Mouse (Mus musculus) right cerebral cortex, postnatal 4 days (tissue): ENCODE measurements around the gene Clmp.
"Not testable (repeated sequence)": the region's sequence is repeated elsewhere in the genome, so short reads cannot be mapped to it uniquely, and the experiment has no call there.

Experiments used
- DNase-seq: peaks from one replicate; pipeline ENCODE4 v3.0.0-alpha.2; 2022

Gene Clmp

DNA sequence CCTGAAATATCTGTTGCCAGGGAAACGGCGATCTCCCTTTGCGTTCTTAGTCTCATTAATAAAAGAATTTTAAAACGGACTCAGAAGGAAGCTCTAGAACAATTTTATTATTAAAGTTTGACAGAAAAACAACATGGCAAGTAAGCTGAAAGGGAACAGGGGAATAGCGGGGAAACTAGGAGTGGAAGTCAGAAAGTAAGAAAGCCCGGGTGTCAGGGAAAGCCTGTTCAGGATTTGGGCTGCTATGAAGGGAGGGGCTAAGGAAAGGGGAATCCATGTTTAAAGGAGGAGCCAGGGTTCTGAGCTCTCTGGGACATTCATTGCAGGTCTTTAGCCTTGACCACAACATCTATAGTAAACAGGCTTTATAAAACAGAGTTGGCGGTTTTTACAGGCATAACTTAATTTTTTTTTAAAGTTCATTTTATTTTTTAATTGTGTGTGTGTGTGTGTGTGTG, 45.9 kb downstream of the Clmp start:
- no peak for DNase-seq

DNA sequence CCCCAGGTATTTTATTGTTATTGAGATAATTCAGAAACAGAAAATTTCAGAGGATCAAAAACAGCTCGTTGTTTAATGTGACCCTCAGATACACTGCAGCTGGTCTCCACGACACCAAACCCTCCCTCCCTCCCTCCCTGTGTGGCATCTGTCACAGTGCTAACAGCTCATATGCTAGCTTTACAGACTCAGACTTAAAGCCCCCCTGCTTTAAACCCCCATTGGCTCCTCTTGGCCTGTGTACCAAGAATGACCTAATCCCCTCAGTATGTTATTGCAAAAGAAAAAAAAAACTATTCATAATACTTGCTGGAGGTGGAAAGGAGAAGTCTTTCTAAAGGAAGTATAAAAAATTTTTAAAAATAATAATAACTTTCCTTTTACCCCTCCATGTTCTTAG, 46.5 kb downstream of the Clmp start:
- DNase-seq: no peak

DNA sequence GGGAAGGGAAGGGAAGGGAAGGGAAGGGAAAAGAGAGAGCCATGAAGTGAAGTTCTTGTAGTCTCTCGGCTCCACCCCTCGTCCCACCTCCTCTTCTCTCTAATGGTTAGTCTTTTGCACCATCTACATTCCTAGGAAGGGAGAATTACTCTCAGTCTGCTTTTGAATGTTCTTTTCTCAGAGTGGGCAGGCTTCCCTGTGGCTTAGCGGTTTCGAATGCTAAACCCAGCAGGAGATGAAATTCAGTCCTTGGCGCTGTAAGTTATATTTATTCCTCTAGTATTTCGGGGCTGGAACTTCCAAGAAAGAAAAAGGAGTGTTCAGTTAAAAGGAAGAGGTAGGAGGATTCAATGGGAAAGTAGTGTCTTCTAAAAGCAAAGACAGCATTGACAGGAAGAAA, 51.4 kb downstream of the Clmp start:
- DNase-seq: no peak

DNA sequence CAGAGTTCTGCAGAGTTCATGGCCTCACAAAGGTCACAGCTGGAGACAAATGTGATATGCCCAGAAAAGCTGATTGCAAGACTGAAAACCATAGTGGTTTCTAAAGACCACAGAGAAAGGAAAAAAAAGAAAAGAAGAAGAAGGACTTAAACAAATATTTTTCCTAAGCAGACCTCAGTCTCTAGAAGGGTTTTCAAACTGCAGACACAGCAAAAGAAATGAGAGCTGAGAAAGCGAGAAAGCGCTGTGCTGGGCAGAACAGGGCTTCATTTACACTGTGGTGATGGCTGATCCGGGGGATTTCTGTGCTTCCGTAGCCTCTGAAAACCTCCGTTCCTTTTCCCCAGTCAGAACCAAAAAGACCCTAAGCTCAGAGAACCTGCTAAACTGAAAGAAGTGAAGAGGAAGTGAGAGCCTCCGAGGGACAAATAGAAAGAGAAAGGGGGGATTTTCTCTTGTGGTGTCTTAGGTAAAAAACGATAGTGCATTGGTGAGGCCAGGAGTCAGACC, 57.8 kb downstream of the Clmp start:
- DNase-seq: no peak

DNA sequence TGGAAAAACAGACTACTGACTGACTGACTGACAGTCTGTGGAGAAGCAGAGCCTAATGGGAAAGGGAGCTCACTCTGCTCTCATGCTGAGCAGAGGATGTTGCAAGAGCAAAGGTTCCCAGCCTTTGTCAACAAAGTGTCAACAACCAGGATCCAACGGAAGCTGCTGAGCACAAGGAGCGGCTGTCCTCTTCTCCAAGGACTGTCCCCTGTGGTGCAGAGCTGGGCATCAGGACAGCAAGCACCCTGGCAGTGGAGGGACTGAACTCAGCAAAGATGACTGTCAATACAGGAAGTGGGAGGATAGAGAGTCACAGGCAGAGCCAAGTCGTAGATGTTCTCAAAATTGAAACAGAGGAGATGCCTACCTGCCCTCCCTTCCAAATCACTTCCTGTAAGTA, 58.5 kb downstream of the Clmp start:
- DNase-seq: no peak

DNA sequence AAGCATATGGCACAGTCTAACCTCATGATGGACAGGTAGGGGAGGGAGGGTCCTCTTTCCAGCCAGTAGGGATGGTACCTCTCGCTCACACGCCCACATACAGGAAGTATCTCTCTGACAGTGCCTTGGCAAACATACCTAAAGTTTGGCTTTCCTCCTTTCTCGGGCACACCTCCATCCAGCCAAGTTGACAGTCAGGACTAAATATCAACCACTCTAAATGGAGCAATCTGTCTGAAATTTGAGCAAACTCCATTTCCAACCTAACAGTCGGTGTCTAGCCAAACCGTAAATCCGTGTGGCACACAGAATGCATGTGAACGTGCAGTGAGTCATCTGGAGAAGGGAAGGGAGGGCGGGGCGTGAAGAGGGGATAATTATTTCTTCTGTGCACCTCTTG, 61.0 kb downstream of the Clmp start:
- DNase-seq: no peak

DNA sequence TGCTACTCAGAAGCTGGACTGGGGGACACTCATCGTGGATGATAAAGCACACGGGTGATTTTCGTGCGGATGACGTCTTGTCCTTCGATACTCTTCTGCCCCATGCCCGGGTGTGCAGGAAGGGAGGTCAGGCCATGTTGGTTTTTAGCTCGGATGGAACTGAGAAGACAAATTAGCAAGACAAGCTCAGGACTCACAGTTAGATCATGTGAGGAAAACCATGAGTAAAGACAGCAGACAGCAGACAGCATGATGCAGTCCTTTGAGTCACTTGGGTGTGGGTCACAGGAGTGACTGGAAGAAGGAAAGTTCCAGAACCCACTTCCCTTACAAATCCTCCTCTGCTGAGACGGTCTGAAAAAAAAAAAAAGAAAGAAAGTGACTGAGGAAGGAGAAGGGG, 61.5 kb downstream of the Clmp start:
- no peak for DNase-seq

DNA sequence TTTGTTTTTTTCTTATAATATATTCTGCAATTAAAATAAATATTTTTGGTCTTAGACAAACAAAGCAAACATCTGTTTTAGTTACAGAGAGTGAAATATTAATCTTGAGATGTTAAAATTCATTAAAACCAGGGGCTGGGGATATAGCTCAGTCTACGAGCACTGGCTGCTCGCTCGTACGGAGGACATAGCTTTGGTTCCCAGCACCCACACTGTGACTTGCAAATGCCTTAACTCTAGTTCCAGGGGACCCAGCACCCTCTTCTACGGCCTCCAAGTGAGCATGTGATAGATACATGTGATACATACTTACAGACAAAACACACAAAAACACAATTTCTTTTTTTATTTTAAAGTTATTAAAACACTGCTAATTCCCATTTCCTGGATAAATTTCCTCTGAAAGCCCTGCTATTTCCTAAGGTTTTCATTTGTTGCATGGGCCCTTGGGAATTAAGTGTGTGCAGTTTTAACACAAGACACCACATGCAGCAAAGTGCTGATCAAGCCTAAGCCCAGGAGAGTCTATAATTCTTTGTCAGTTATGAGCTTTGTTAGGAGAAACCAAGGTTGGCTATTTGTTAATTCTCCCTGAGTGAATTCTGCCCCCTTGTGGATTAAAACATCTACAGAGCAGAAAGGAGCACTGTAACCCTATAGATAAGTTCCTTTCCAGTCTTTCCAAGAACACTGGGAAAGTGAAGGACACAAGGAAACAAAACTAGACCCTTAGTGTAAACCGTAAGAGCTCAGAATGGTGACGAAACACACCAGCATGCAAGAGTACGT, 64.3 kb downstream of the Clmp start:
- DNase-seq: no peak

DNA sequence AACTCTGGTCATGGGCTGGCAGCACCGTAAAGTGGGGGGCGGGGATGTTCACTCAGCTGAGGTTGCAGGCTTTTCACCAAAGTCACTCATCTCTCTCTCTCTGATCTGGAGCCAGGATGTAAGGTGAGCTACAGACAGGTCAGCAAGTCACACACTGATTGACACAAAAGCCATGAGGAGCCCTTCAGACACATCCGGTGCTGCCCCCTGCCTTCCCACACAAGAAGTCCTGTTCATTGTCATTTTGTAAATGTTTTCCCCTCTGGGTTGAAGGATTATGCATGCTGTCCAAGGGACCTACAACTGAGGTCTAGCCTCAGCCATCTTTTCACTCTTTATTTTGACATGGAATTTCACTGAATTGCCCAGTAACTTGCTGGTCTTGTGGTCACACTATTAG, 66.0 kb downstream of the Clmp start:
- no peak for DNase-seq

DNA sequence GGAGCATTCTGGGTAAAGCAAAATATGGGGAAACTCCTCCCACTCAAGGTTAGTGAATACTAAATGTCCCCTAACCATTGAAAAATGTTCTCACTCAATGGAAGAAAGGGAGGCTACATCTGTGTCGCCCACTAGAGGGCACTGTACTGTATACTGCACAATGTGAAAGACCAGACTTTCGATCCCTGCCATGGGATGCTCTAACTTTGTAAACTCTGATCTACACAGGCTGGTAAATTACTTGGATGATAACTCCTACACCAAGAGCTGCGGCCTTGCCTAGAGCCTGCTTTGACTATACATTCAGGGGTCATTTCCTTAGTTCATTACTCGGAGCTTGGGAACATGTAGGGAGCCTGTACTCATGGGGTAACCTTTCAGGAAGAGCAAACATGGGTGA, 70.6 kb downstream of the Clmp start:
- DNase-seq: peak; percentile 44

DNA sequence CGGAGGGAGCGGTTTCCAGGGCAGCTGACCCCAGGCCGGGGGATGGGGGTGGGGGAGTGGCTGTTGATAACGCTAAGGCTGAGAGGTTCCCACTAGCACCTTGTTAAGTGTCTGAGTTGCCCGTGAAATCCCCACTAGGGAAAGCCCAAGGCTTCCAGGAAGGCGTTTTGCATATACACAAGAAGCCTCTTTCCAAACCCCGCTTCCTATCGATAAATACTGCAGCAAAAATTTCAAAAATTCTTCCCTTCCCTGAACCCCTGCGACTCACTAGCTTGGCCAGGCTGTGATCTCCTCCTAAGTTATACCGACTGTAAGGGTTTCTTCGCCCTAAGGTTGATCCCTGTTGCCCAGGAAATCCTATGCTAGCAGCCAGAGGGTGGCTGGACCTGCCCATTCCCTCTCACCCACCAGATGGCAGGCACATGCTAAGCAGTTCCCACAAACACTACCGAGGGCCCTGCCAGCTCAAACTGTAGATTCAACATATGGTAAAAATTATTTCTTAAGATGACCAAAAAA, 71.4 kb downstream of the Clmp start:
- DNase-seq: peak; percentile 47

DNA sequence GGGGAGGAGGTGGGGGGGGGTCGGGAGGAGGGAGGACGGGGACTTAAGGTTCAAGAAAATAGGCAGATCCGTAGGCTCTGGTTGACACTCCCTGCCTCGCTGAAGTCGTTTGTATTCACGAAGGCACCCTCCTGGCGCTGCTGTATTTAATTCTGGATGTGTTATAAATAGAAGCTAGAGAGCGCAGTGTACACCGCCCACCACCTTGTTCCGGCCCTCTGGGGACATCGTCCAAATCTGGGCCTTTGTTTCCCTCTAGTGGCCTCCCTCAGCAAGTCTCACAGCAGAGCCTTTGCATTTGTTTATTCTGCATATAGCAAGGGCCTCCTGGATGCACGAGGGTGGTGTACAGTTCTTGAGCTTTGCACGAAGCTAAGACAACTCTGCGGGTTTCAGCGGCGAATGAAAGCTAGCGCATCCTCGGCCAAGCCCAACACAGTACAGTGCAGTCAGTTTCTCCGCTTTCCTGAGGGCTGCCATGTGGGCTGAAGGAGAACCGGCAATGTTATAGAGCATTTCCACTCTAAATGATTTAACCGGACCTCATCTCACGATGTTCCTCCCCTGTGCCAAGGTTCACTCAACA, 72.0 kb downstream of the Clmp start:
- DNase-seq: peak; percentile 73

DNA sequence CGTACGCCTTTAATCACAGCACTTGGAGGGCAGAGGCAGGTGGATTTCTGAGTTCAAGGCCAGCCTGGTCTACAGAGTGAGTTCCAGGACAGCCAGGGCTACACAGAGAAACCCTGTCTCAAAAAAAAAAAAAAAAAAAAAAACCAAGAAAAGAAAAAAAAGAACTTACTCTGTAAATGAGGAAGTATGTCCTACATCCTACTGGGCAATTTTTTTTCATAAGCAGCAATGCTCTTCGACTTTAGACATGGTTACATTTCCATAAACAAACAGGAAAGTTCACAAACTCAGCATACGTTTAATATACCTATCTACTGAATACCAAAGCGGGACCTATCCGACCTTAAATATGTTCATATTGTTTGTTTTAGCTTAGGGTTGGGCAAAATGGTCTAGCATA, 76.6 kb downstream of the Clmp start:
- no peak for DNase-seq

DNA sequence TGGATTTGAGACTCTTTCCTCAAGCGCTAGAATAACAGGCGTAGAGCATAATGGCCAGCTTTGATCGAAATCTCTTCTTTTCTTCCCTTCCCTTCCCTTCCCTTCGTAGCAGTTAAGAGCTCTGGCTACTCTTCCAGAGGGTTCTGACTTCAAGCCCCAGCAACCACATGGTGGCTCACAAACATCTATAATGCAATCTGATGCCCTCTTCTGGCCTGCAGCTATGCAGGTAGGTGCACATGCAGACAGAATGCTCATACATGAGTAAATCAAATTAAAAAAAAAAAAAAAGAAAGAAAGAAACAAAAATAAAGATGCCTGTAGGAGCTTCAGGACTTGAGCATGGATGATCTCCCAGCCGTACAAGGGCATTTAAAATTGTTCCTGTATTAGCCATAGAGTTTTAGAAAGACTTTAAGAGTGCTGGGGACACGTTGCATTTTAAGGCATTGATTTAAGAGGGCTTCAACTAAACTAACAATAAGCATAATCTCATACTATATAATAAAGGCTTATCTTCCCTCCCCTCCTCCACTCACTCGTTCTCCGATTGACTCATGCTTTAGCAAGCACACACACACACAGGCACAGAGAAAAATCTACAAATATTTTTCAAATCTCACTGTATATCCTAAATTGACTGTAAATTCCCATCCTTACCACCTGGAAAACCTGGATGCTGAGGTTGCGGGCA, 79.3 kb downstream of the Clmp start:
- no peak for DNase-seq

DNA sequence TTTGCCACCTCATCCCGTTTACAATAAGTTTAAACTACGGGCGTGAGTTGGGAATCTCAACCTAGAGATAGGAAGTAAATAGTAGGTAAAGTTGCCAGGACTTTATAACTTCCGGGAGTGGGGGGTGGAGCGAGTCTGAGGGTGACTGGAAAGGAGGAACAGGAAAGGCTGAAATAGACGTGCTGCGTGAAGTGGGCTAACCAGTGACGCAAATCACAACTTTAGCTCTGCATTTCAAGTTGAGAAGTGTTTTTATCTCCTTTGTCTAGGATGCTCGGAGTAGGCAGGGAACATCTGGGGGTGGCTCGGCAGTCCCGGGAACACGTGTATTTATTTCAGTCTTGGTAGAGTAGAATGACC, 79.8 kb downstream of the Clmp start:
- no peak for DNase-seq

DNA sequence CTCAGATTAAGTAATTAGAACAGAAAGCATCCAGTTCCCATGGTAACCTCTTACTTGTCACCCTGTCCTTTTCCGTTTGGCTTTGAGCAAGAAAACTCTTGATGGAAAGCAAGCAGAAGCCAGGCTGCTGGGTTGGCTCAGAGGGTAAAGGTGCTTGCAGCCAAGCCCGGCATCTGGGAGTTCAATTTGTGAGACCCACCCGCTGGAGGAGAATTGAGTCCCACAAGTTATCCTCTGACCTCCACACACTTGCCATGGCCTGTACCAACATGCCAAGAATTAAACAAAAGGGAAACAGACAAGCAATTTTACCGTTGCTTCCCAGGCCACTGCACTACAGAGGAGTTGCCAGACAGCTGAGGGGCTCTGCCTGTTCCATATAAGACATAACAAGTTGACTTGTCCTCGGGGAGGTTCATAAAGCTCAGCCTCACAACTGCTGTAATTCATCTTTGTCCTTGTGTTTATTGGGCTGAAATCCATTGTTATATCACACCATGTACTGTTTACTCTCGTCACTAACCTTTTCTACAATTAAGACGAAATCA, 80.4 kb downstream of the Clmp start:
- no peak for DNase-seq

DNA sequence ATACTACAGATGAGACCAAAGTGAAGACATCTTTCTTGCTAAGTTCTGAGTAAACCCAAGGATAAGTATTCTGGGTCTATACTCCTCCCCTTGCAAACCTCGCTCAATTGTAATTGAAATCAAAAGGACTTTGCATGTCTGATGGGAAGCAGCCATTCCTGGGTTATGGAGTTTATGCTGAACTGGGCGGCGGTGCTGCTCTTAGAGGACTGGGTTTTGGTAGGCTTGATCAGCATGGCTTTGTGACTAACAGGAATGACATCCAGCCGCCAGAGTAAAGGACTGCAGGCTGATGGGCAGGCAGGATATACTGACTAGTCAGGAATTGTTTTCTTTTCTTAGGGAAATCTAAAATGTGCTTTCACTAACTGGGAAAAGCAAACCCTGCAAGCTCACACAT, 82.2 kb downstream of the Clmp start:
- no peak for DNase-seq

DNA sequence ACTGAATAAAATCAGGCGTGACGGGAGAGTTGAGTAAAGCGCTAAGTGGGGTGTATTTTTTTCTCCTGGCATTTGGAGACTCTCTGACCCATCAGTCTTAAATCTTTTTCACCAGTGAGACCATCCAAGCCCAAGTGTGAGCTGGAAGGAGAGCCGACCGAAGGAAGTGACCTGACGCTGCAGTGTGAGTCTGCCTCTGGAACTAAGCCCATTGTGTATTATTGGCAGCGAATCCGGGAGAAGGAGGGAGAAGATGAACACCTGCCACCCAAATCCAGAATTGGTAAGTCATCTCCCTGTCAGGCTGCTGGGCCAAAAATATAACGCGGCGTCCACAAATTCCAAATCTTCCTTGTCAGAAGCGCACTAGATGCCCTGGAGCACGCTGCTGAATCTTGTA, 86.5 kb downstream of the Clmp start:
- no peak for DNase-seq

DNA sequence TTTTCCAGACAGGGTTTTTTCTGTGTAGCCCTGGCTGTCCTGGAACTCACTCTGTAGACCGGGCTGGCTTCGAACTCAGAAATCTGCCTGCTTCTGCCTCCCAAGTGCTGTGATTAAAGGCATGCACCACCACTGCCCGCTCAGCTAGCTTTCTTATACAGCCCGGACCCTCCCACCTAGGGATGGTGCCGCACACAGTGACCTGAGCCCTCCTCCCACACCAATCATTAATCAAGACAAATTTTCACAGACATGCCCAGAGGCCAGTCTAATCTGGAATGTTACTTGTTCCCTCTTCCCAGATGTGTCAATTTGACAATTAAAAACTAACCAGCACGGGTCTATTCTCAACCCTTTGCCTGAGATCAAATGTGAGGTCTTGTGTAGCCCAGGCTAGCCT, 87.4 kb downstream of the Clmp start:
- not testable (repeated sequence) for DNase-seq

DNA sequence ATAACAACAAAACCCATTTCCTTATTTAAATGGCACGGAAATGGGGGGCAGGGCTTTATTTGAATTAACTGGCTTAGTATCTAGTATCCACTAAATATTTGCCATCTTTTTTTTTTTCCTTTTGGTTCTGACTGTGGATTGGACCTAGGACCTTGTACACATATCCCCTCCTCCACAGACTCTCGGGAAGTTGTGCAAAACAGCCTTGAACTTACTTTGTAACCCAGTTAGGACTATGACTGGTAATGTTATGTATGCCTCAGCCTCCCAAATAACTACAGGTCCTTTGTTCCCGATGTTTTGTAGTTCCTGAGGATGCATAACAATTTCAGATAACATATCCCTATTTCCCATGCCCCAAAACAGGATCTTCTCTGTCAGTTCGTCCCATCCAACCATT, 88.1 kb downstream of the Clmp start:
- DNase-seq: no peak

DNA sequence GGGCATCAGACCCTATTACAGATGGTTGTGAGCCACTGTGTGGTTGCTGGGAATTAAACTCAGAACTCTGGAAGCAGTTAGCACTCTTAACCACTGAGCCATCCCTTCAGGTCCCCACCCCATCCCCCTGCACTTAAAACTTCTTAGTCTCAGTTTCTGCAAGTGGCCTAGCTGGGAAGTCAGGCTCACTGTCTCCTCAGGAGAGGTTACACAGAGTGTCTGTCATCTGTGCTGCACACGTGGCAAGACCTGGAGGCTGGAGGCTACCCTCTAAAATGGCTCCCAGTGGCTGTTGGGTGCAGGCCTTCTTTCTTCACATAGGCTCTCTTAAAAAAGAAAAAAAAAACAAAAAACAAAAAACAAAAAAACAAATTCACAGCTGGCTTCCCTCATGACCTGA, 90.3 kb downstream of the Clmp start:
- no peak for DNase-seq

DNA sequence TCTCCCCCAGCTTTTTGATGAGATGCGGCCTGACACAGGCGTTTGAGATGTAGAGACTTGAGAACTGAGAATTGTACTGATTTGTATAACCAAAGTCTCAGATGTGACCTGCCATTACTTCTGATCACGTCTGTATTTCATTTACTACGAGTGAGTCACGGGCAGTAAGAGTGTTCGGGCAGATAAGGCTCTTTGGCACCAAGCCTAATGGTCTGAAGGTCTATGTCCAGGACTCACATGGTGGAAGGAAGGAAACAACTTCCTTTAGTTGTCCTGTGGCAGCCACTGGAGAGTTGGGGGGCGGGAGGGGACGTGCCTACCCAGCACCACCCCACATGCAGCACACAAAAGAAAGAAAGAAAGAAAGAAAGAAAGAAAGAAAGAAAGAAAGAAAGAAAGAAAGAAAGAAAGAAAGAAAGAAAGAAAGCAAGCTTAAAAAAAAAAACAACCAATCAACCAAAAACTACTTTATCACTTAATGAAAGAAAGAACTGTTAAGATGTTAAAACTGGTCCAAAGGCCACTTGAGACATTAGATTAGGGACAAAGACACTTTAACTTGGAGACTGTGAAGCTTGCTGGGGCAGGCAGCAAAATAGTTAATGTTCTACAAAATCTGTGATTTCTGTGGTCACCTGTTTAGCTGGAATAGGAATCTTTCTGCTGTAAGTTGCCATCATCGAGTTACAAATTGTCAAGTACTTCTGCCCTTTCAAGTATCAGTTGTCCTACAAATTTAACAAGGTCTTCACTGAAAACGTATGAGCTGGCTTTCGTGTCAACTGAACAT, 90.9 kb downstream of the Clmp start:
- no peak for DNase-seq

DNA sequence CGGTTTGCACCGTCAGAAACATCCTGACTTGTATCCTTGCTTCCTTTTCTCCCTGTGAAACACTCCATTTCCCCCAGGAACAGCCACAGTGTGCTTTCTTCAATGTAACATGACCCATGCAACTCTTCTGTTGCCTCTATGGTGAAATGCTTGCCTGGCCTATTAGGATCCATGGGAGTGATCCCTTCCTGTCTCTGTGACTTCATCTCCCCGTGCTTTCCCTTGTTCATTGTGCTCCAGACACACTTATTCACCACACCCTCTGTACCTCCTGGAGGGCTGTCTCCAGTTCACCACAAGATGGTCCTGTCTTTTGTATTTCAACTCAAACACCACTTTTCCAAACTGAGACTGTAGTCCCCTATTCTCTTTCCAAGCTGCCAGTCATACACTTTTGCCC, 94.3 kb downstream of the Clmp start:
- DNase-seq: no peak
